Mouse (Mus musculus) CH12.LX (cell line): ENCODE results near the gene Adamtsl4. TPM values are rescaled to one million over a fixed set of nuclear protein-coding genes. Genes with fewer than 3 reads are reported as not detected.
A peak's percentile ranks its signal among the peaks of the same experiment; 100 is the strongest.

Source experiments
- DNase-seq: peaks from one replicate; pipeline ENCODE4 v3.0.0-alpha.2; 2013; ENCODE audit errors: extremely low read depth
- H3K27ac ChIP-seq: 2 replicates; pipeline ENCODE4 v1.5.1; 2012; ENCODE audit warnings: low read depth, mild to moderate bottlenecking, control low read depth, moderate library complexity; ENCODE audit not compliant: insufficient read depth
- H3K27me3 ChIP-seq: replicated peaks from 2 replicates; pipeline ENCODE3; 2012; ENCODE audit warnings: inconsistent platforms
- H3K36me3 ChIP-seq, 2 experiments: replicated peaks in 1 of 2; 2 replicates each; pipeline versions ENCODE3 to v1.6.1; 2012; ENCODE audit warnings: inconsistent platforms in 1 of 2, low read length in 1 of 2, mild to moderate bottlenecking in 1 of 2, mixed read lengths in 1 of 2, moderate library complexity in 1 of 2; ENCODE audit not compliant: control insufficient read depth in 1 of 2, insufficient read depth in 1 of 2
- H3K4me1 ChIP-seq, 2 experiments: 2 replicates each; pipeline ENCODE4 v1.6.1; 2012; ENCODE audit warnings: inconsistent platforms in 1 of 2, moderate library complexity in 1 of 2; ENCODE audit not compliant: insufficient read depth in 2 of 2, control insufficient read depth in 1 of 2
- H3K4me2 ChIP-seq: 2 replicates; pipeline ENCODE4 v1.6.1; 2012; ENCODE audit warnings: low read depth, mild to moderate bottlenecking, control low read depth; ENCODE audit not compliant: poor library complexity, insufficient read depth, severe bottlenecking
- H3K4me3 ChIP-seq, 3 experiments: fragments of 150-350 bp in 1 of 3; sonication (generic) in 1 of 3; replicated peaks in 1 of 3; 2 replicates each; pipeline versions ENCODE3 to v1.5.1; 2011 to 2012; ENCODE audit warnings: low read depth in 2 of 3, low read length in 2 of 3, mild to moderate bottlenecking in 2 of 3, moderate library complexity in 2 of 3, control low read depth in 1 of 3, improper control_type of control experiment in 1 of 3, inconsistent platforms in 1 of 3, mixed read lengths in 1 of 3; ENCODE audit not compliant: poor library complexity in 1 of 3
- H3K79me2 ChIP-seq: replicated peaks from 2 replicates; pipeline ENCODE4 v1.6.1; 2012; ENCODE audit warnings: mild to moderate bottlenecking, moderate library complexity; ENCODE audit not compliant: control insufficient read depth, poor library complexity, insufficient read depth, severe bottlenecking; ENCODE audit errors: extremely low read depth
- H3K9ac ChIP-seq: 2 replicates; pipeline ENCODE4 v1.6.1; 2012; ENCODE audit warnings: low read depth, mild to moderate bottlenecking, control low read depth, moderate library complexity; ENCODE audit not compliant: insufficient read depth
- H3K9me3 ChIP-seq: replicated peaks from 2 replicates; pipeline ENCODE3; 2012; ENCODE audit warnings: low read length, inconsistent platforms, mixed read lengths
- BHLHE40 ChIP-seq: IDR thresholded peaks from 2 replicates; pipeline ENCODE4 v1.6.1; 2011; ENCODE audit warnings: mild to moderate bottlenecking, low read depth, low read length, improper control_type of control experiment
- CHD1 ChIP-seq: IDR thresholded peaks from 2 replicates; pipeline ENCODE4 v1.6.1; 2012; ENCODE audit warnings: low read depth, low read length, improper control_type of control experiment, inconsistent platforms
- CTCF ChIP-seq, 2 experiments: IDR thresholded peaks in 1 of 2; conservative IDR thresholded peaks in 1 of 2; 2 replicates each; pipeline ENCODE4 v1.5.1; 2011 to 2012; ENCODE audit warnings: low read depth in 2 of 2, low read length in 2 of 2, improper control_type of control experiment in 1 of 2, inconsistent platforms in 1 of 2, mild to moderate bottlenecking in 1 of 2, moderate library complexity in 1 of 2
- E2F4 ChIP-seq: IDR thresholded peaks from 2 replicates; pipeline ENCODE4 v1.6.1; 2011; ENCODE audit warnings: low read depth, low read length, improper control_type of control experiment; ENCODE audit not compliant: insufficient replicate concordance
- ELF1 ChIP-seq: IDR thresholded peaks from 2 replicates; pipeline ENCODE4 v1.6.1; 2014; ENCODE audit warnings: low read depth, mild to moderate bottlenecking, inconsistent platforms, low read length, improper control_type of control experiment
- ETS1 ChIP-seq: conservative IDR thresholded peaks from 2 replicates; pipeline ENCODE4 v1.6.1; 2012; ENCODE audit warnings: low read depth, mild to moderate bottlenecking, inconsistent platforms, low read length, improper control_type of control experiment, moderate library complexity
- JUND ChIP-seq: conservative IDR thresholded peaks from 2 replicates; pipeline ENCODE4 v1.6.1; 2011; ENCODE audit warnings: low read depth, low read length, improper control_type of control experiment
- MAFK ChIP-seq: IDR thresholded peaks from 2 replicates; pipeline ENCODE4 v1.6.1; 2011; ENCODE audit warnings: low read length, improper control_type of control experiment; ENCODE audit not compliant: insufficient replicate concordance
- MXI1 ChIP-seq: IDR thresholded peaks from 2 replicates; pipeline ENCODE4 v1.6.1; 2011; ENCODE audit warnings: mild to moderate bottlenecking, low read depth, low read length, improper control_type of control experiment
- NRF1 ChIP-seq: IDR thresholded peaks from 2 replicates; pipeline ENCODE4 v1.6.1; 2014; ENCODE audit warnings: low read depth, mild to moderate bottlenecking, inconsistent platforms, low read length, improper control_type of control experiment, moderate library complexity
- POLR2AphosphoS2 ChIP-seq: IDR thresholded peaks from 2 replicates; pipeline ENCODE4 v1.6.1; 2011; ENCODE audit warnings: low read depth, low read length, improper control_type of control experiment
- RAD21 ChIP-seq: IDR thresholded peaks from 2 replicates; pipeline ENCODE4 v1.6.1; 2011; ENCODE audit warnings: low read depth, mild to moderate bottlenecking, low read length, improper control_type of control experiment, moderate library complexity
- SMC3 ChIP-seq: IDR thresholded peaks from 2 replicates; pipeline ENCODE4 v1.6.1; 2011; ENCODE audit warnings: low read depth, low read length, improper control_type of control experiment
- TCF12 ChIP-seq: IDR thresholded peaks from 2 replicates; pipeline ENCODE4 v1.6.1; 2014; ENCODE audit warnings: low read depth, mild to moderate bottlenecking, inconsistent platforms, low read length, improper control_type of control experiment
- USF1 ChIP-seq: IDR thresholded peaks from 2 replicates; pipeline ENCODE4 v1.6.1; 2014; ENCODE audit warnings: low read depth, mild to moderate bottlenecking, inconsistent platforms, low read length, improper control_type of control experiment
- ZMIZ1 ChIP-seq: IDR thresholded peaks from 2 replicates; pipeline ENCODE4 v1.6.1; 2012; ENCODE audit warnings: low read depth, mild to moderate bottlenecking, inconsistent platforms, low read length, improper control_type of control experiment
- dilution Hi-C: fragments of 300-500 bp; cut with MboI; formaldehyde crosslinking; loops from 2 replicates; pipeline ENCODE4 v1.14.3; 2020; ENCODE audit warnings: low sequenced_read_pairs; ENCODE audit not compliant: extremely low pct_unique_long_range_greater_than_20kb, extremely low pct_ligation_motif_present
- in situ Hi-C: fragments of 300-500 bp; cut with MboI; formaldehyde crosslinking; loops from 3 replicates; pipeline ENCODE4 v1.14.3; 2019; ENCODE audit warnings: low sequenced_read_pairs, low pct_ligation_motif_present, low pct_unique_long_range_greater_than_20kb, mixed read lengths
- polyA plus RNA-seq: library from polyadenylated mRNA; unstranded; fragments of >175 nt; gene quantifications from 2 replicates; pipeline ENCODE4 v1.2.1, GENCODE M21; 2012; ENCODE audit warnings: low read depth; ENCODE audit not compliant: insufficient read length
- total RNA-seq, 2 experiments: library from RNA; depleted of rRNA; stranded (reverse); fragments of 300-350 nt in 1 of 2; fragments of >200 nt in 1 of 2; gene quantifications; 2 replicates each; pipeline ENCODE4 v1.2.3; 2012 to 2014

The Adamtsl4 gene
- total and polyA plus RNA-seq, 3 experiments: 0.10 to 0.85 TPM; not detected in 1

GRCm38 (mm10) chr3:95635636-95636035, 52.1 kb downstream of the Adamtsl4 start:
- in situ Hi-C loops (no loop called here), dilution Hi-C loops (no loop called here)
- H3K27me3 ChIP-seq: no peaks in the 10 kb centered on the region
- H3K36me3 ChIP-seq: peaks cover 50 to 93% of the 10 kb centered on the region in 2 experiments
- peaks cover 10% of the 10 kb centered on the region for H3K79me2 ChIP-seq
- no peak overlapping the region for H3K27ac ChIP-seq
- H3K4me1 ChIP-seq: peaks cover 0 to 44% of the 10 kb centered on the region in 2 experiments; a peak in 2 of 4 replicates
- H3K4me3 ChIP-seq: no peak overlapping the region
- H3K9me3 ChIP-seq: no peaks in the 10 kb centered on the region
- DNase-seq: no peak
- TF ChIP-seq NRF1 (no peak), POLR2AphosphoS2 (peak; percentile 67; the same call in 1 of the 2 replicates)
- no peak overlapping the region for H3K4me2 ChIP-seq
- H3K9ac ChIP-seq: no peak overlapping the region

- no peak for TF ChIP-seq BHLHE40
- TF ChIP-seq JUND: no peak
- no peak; the same call in 1 of the 2 replicates for TF ChIP-seq MXI1
- TF ChIP-seq CTCF (conservative IDR thresholded peaks at IDR 0.05 in 1 of 2, IDR thresholded peaks at IDR 0.05 in 1 of 2; ENCODE audit: low read depth in 2 of 2, low read length in 2 of 2): peak; percentile 32 to 77; a peak in 3 of 4 replicates
- TF ChIP-seq SMC3: peak; percentile 75
- TF ChIP-seq USF1: no peak
- no peak for TF ChIP-seq CHD1
- TF ChIP-seq RAD21: peak; percentile 67
- TF ChIP-seq E2F4: no peak
- no peak for TF ChIP-seq TCF12
- TF ChIP-seq ETS1: no peak
- TF ChIP-seq ELF1: no peak
- no peak for TF ChIP-seq ZMIZ1
- no peak for TF ChIP-seq MAFK
- Histone ChIP-seq H3K79me2 (peaks cover 24% of the 10 kb centered on the region), H3K4me3 (no peak overlapping the region), H3K27me3 (no peaks in the 10 kb centered on the region), H3K4me2 (no peak overlapping the region), H3K27ac (peak overlapping the region; percentile 3; the same call in 1 of the 2 replicates), H3K36me3 (peaks cover 75 to 96% of the 10 kb centered on the region in 2 experiments), H3K9me3 (no peaks in the 10 kb centered on the region), H3K9ac (no peak overlapping the region; the same call in 1 of the 2 replicates), H3K4me1 (peaks cover 5 to 68% of the 10 kb centered on the region in 2 experiments)
- peak; percentile 55 for DNase-seq
- dilution Hi-C loops (no loop called here), in situ Hi-C loops (no loop called here)
Observed at GRCm38 (mm10) chr3:95632648-95633588, 54.8 kb downstream of the Adamtsl4 start.
